Mouse (Mus musculus) embryonic facial prominence, embryonic 14.5 days (tissue): ENCODE measurements around the gene Heatr9. TPM values are rescaled to one million over a fixed set of nuclear protein-coding genes. Genes with fewer than 3 reads are reported as not detected.

ENCODE experiments used
- ATAC-seq: fragments of 200-750 bp; cut with Nextera tagmentation; 2 replicates; pipeline ENCODE4 v1.8.0; 2017; ENCODE audit warnings: low read depth, moderate number of reproducible peaks, moderate TSS enrichment
- DNase-seq: peaks from one replicate; pipeline ENCODE4 v3.0.0-alpha.2; 2015; ENCODE audit warnings: low spot score
- H3K27ac ChIP-seq: fragments of 300-500 bp; sonication (generic); replicated peaks from 2 replicates; pipeline ENCODE4 v1.5.1; 2014; ENCODE audit warnings: low read depth, mild to moderate bottlenecking, low read length, moderate library complexity
- H3K27me3 ChIP-seq: fragments of 300-500 bp; sonication (generic); replicated peaks from 2 replicates; pipeline ENCODE4 v1.6.1; 2014; ENCODE audit warnings: low read length; ENCODE audit not compliant: control insufficient read depth, insufficient read depth
- H3K36me3 ChIP-seq: fragments of 300-500 bp; sonication (generic); 2 replicates; pipeline ENCODE4 v1.6.1; 2014; ENCODE audit warnings: low read length, mixed read lengths; ENCODE audit not compliant: control insufficient read depth, insufficient read depth
- H3K4me1 ChIP-seq: fragments of 300-500 bp; sonication (generic); 2 replicates; pipeline ENCODE4 v1.6.1; 2014; ENCODE audit warnings: antibody characterized with exemption, low read length; ENCODE audit not compliant: control insufficient read depth, insufficient read depth
- H3K4me2 ChIP-seq: fragments of 300-500 bp; sonication (generic); 2 replicates; pipeline ENCODE4 v1.6.1; 2014; ENCODE audit warnings: low read depth, mild to moderate bottlenecking, low read length, moderate library complexity, mixed read lengths
- H3K4me3 ChIP-seq: fragments of 300-500 bp; sonication (generic); 2 replicates; pipeline ENCODE4 v1.5.1; 2014; ENCODE audit warnings: low read depth, mild to moderate bottlenecking, low read length
- H3K9ac ChIP-seq: fragments of 300-500 bp; sonication (generic); 2 replicates; pipeline ENCODE4 v1.6.1; 2014; ENCODE audit warnings: low read depth, mild to moderate bottlenecking, low read length, moderate library complexity, mixed read lengths
- H3K9me3 ChIP-seq: fragments of 300-500 bp; sonication (generic); 2 replicates; pipeline ENCODE4 v1.6.1; 2016; ENCODE audit warnings: low read length; ENCODE audit not compliant: control insufficient read depth
- WGBS: fragments of 180-500 bp; shearing (Covaris S2); extraction: QIAGEN DNeasy Blood & Tissue Kit; methylation state at CpG from one replicate; pipeline ENCODE4 v1.1.7; 2014; 5-methylcytosine and 5-hydroxymethylcytosine counted together
- polyA plus RNA-seq: library from polyadenylated mRNA; unstranded; fragments of >200 nt; fragmentation: Nextera tagmentation; extraction: Ambion mirVana; gene quantifications from 2 replicates; pipeline ENCODE4 v1.2.1, GENCODE M21; 2014

Gene Heatr9
- polyA plus RNA-seq, 1 experiment from 2014 or later: not detected

DNA sequence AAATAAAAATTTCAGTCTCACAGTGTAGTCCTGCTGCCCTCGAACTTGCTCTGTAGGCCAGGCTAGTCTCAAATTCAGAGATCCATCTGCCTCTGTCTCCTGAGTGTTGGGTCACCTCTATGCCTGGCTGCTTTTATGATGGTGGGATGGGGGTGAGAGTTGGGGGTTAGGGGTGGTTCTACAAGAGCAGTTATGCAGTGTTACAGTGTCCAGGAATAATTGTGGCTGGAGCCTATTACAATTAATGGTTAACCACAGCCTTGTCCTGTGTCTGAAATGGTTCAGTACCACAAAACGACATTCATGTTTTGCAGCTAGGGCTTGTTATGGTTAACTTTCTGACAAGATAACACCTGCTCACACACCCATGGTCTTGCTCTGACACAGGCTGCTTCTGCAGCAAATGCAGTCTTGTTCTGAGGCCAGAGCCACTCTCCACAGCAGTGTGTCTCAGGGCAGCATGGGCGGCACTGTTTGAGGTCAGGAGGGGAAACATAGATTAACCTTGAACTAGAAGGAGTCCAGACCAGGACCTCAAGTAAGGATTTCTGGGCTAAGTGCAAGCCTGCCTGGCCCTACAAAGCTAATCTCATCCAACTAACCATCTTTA lies 16.8 kb upstream of the Heatr9 start:
- no peak for DNase-seq
- 68% methylated on average over 3 of the region's 3 CpGs for WGBS

DNA sequence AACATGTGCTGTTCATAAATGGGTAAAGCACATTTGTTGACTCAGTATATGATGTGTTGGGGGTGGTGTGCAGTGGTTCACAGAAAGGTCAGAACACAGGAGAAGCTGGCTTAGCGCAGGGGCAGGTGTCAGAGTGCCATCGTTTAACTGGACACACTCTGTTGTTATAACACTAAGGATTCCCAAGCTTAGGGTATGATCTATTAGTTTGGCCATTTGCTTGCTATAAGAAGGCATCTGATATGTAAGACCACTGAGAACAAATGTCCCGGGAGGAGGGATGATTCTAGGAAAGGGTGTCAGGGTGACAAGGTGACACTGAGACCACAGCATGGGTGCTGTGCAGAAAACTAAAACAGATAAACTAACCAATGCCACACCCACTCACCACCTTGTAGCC lies 14.9 kb upstream of the Heatr9 start:
- no peak overlapping the region for H3K27ac ChIP-seq
- ATAC-seq (no peak), DNase-seq (no peak)
- no peak overlapping the region for H3K4me2 ChIP-seq
- H3K4me1 ChIP-seq: peaks cover 11% of the 10 kb centered on the region
- no peak overlapping the region for H3K9ac ChIP-seq
- H3K4me3 ChIP-seq: no peak overlapping the region
- H3K27me3 ChIP-seq: no peaks in the 10 kb centered on the region
- WGBS: 73% methylated on average over 3 of the region's 3 CpGs
- H3K36me3 ChIP-seq: no peaks in the 10 kb centered on the region
- H3K9me3 ChIP-seq: no peaks in the 10 kb centered on the region

More for the DNA sequence above, 16.8 kb upstream of the Heatr9 start:
- Histone ChIP-seq H3K9me3 (no peaks in the 10 kb centered on the region), H3K4me1 (peaks cover 10% of the 10 kb centered on the region), H3K4me2 (no peak overlapping the region), H3K36me3 (no peaks in the 10 kb centered on the region), H3K27me3 (no peaks in the 10 kb centered on the region), H3K4me3 (no peak overlapping the region), H3K27ac (no peak overlapping the region), H3K9ac (no peak overlapping the region)
- no peak for ATAC-seq

DNA sequence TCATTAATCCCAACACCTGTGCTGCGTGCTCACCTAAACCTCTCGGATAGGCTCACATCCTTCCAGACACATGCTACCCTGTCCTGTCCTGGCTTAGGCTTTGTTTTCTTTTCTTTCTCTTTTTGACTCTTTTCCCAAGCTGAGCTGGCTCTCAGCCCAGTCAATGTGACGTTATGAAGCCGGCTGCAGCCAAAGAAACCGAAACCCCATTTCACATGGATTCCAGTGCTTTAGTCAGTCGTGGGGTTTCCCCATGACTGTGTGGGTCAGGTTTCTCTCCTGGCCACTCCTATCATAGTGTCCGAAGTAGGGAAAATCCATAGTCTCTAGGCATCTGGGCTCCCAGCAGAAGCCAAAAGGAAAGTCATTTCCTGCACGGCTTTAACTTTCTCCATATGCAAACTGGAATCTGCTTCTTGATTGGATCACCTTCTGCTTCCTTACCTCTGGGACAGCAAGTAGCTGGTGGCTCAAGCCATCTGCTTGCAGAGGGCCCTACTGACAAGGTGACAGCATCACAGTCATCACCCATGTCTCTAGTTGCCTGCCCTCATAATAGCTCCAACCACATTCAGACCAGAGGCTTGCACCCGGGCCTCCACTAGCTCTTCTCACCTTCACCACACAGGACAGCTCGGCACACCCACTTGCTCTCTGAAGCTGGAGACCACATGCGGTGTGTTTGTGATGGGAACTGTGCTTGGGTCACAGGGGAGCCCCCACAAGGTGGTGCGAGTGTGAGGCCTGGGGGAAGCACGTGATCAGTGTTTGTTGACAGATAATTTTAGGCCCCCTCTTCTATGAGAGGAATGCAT lies 12.8 kb upstream of the Heatr9 start:
- H3K4me2 ChIP-seq: peak overlapping the region; percentile 37
- 27% methylated on average over 13 of the region's 13 CpGs for WGBS
- H3K36me3 ChIP-seq: no peaks in the 10 kb centered on the region
- H3K9me3 ChIP-seq: no peaks in the 10 kb centered on the region
- H3K27ac ChIP-seq: peak overlapping the region; percentile 57
- H3K4me1 ChIP-seq: peaks cover 11% of the 10 kb centered on the region
- H3K9ac ChIP-seq: no peak overlapping the region
- no peaks in the 10 kb centered on the region for H3K27me3 ChIP-seq
- ATAC-seq (peak; percentile 95), DNase-seq (peak; percentile 95)
- H3K4me3 ChIP-seq: no peak overlapping the region

DNA sequence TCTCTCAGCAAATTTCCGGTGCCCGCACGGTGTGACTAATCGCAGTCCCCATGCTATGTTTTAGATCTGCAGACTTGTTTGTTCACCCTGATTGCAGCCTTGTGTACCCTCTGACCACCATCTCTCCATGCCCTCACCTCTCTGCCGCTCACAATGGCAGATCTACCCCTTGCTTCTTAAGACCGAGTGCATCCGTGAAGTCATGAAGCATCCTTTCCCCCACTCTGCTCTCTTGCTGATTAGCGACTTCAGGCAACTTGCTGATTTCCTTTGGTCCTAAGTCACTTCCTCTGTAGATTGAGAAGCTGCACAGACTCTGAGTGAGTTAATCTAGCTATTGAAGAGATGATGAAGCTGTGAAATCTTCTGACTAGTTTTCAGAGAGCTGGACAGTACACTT lies 12.2 kb upstream of the Heatr9 start:
- peak overlapping the region; percentile 37 for H3K4me2 ChIP-seq
- H3K27ac ChIP-seq: peak overlapping the region; percentile 52; the same call in 1 of the 2 replicates
- no peak overlapping the region for H3K4me3 ChIP-seq
- H3K4me1 ChIP-seq: peaks cover 11% of the 10 kb centered on the region
- DNase-seq (no peak), ATAC-seq (no peak; the same call in 1 of the 2 replicates)
- H3K9ac ChIP-seq: 0 out of 2 replicates have a peak overlapping the region, but pooled peaks have one; percentile 19
- H3K36me3 ChIP-seq: no peaks in the 10 kb centered on the region
- H3K9me3 ChIP-seq: no peaks in the 10 kb centered on the region
- H3K27me3 ChIP-seq: no peaks in the 10 kb centered on the region
- WGBS: 70% methylated on average over 8 of the region's 8 CpGs

DNA sequence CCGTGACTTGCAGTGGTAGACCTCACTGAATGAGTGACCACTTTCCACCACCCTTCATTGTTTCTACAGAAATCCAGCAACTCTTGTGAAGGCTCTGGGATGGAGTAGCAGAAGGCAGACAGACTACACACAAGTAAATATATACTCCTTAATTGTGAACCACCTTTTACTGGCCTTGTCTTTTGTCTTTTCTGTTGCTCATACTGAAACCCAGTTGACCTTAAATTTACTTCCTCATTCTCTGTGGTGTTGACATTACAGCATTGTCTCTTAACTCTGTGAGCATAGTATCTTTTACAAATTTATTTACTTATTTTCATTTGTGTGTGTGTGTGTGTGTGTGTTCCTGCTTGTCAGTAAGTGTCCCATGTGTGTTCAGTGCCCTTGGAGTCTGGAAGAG lies 11.2 kb upstream of the Heatr9 start:
- Histone ChIP-seq H3K4me3 (no peak overlapping the region), H3K9me3 (no peaks in the 10 kb centered on the region), H3K36me3 (no peaks in the 10 kb centered on the region), H3K4me2 (no peak overlapping the region), H3K9ac (no peak overlapping the region), H3K27ac (no peak overlapping the region), H3K27me3 (no peaks in the 10 kb centered on the region), H3K4me1 (peaks cover 11% of the 10 kb centered on the region)
- 91% methylated on average over 1 of the region's 1 CpGs for WGBS
- ATAC-seq (no peak), DNase-seq (no peak)

DNA sequence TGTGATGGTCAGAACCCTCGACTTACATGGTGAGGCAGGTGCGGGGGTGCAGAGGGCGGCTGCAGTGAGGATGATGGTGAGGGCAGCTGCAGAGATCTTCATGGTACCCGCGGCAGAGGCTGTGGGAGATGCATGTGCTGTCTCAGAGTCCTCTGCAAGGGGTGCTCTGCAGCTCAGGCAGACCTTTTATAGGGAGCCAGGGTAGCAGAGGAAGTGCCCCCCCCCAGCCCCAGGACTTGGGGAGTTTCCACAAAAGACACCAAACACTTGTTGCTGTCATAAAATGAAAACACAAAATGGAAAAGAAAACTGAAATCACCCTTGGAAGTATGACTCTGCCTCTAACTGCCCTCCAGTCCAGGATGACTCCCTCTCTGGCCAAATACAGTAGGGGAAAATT lies 8.4 kb upstream of the Heatr9 start, which contains the start of gene Ccl5:
Ccl5 (minus strand) TSS at position 159 of the 400 bp plus-strand sequence.
- DNase-seq (no peak), ATAC-seq (no peak)
- H3K4me2 ChIP-seq: no peak within 1 kb of the TSS
- 88% methylated on average over 5 of the region's 5 CpGs for WGBS
- no peaks in the 10 kb centered on the region for H3K9me3 ChIP-seq
- no peak within 1 kb of the TSS for H3K27ac ChIP-seq
- peaks cover 11% of the 10 kb centered on the region for H3K4me1 ChIP-seq
- no peaks in the 10 kb centered on the region for H3K36me3 ChIP-seq
- no peak within 1 kb of the TSS for H3K9ac ChIP-seq
- H3K27me3 ChIP-seq: no peaks in the 10 kb centered on the region
- no peak within 1 kb of the TSS for H3K4me3 ChIP-seq

DNA sequence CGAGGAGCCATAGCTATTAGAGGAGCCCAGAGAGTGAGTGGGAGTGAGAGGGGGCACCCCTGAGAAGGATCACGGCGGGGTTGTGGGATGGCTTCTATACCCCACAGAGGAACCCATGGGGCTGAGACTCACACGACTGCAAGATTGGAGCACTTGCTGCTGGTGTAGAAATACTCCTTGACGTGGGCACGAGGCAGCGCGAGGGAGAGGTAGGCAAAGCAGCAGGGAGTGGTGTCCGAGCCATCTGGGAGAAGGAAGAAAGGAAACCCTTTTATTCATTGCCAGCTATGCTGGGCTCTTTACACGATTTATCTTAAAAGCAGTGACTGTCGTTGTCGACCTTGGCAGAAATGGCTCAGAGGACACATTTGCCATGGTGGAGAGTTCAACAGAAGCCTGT lies 7.0 kb upstream of the Heatr9 start:
- H3K27ac ChIP-seq: no peak overlapping the region
- H3K4me3 ChIP-seq: no peak overlapping the region
- DNase-seq (no peak), ATAC-seq (no peak)
- H3K36me3 ChIP-seq: no peaks in the 10 kb centered on the region
- H3K9ac ChIP-seq: no peak overlapping the region
- peaks cover 2% of the 10 kb centered on the region for H3K4me1 ChIP-seq
- H3K9me3 ChIP-seq: no peaks in the 10 kb centered on the region
- H3K27me3 ChIP-seq: no peaks in the 10 kb centered on the region
- WGBS: 66% methylated on average over 12 of the region's 12 CpGs
- H3K4me2 ChIP-seq: no peak overlapping the region

DNA sequence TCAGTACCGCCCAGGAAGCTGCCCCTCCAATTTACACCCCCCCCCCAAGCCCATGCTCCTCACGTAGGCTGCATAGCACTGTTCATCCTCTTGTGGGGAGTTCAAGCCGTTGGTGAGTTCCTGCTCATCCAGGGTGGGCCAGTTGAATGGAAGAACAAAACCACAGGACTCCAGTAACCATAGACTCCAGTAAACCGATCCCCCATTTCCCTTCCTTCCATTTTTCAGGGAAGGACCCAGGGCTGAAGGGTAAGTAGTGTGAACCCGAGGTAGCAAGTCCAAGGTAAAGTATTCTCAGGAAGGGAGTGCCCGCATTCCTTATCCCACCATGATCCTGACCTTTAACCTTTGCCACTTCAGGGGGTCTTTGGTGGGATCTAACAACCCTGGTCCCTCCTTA lies 3.6 kb downstream of the Heatr9 start:
- no peaks in the 10 kb centered on the region for H3K9me3 ChIP-seq
- H3K4me3 ChIP-seq: no peak overlapping the region
- H3K36me3 ChIP-seq: no peaks in the 10 kb centered on the region
- ATAC-seq (no peak), DNase-seq (no peak)
- no peaks in the 10 kb centered on the region for H3K27me3 ChIP-seq
- H3K4me1 ChIP-seq: no peaks in the 10 kb centered on the region
- no peak overlapping the region for H3K4me2 ChIP-seq
- H3K9ac ChIP-seq: no peak overlapping the region
- WGBS: 64% methylated on average over 6 of the region's 6 CpGs
- H3K27ac ChIP-seq: no peak overlapping the region
